Mouse (Mus musculus) fat pad, adult 2 months (tissue): ENCODE measurements around the gene Abhd12b.
"Not testable (repeated sequence)": the region's sequence is repeated elsewhere in the genome, so short reads cannot be mapped to it uniquely, and the experiment has no call there.

Experiments
- DNase-seq: peaks from one replicate; pipeline ENCODE4 v3.0.0-alpha.2; 2011; ENCODE audit warnings: low read depth, low spot score; ENCODE audit errors: extremely low read depth

Abhd12b gene

GRCm38 (mm10) chr12:70137626-70138025 lies 16.3 kb upstream of the Abhd12b start:
- DNase-seq = no peak

- no peak for DNase-seq
These were observed 14.1 kb upstream of the Abhd12b start for GRCm38 (mm10) chr12:70139871-70140270.

GRCm38 (mm10) chr12:70140542-70140941 lies 13.4 kb upstream of the Abhd12b start:
- no peak for DNase-seq

- no peak for DNase-seq
These were observed 12.9 kb upstream of the Abhd12b start for GRCm38 (mm10) chr12:70140993-70141576.

- not testable (repeated sequence) for DNase-seq
These were observed 9.8 kb upstream of the Abhd12b start for GRCm38 (mm10) chr12:70144106-70144587.

- no peak for DNase-seq
These were observed 9.1 kb upstream of the Abhd12b start for GRCm38 (mm10) chr12:70144637-70145448.

- no peak for DNase-seq
These were observed 8.4 kb upstream of the Abhd12b start for GRCm38 (mm10) chr12:70145586-70145985.

GRCm38 (mm10) chr12:70147986-70148630 lies 5.8 kb upstream of the Abhd12b start:
- DNase-seq = no peak

GRCm38 (mm10) chr12:70148631-70149265 lies 5.2 kb upstream of the Abhd12b start:
- no peak for DNase-seq

GRCm38 (mm10) chr12:70156222-70156621 lies 2.3 kb downstream of the Abhd12b start:
- DNase-seq = no peak

- no peak for DNase-seq
These were observed 3.5 kb downstream of the Abhd12b start for GRCm38 (mm10) chr12:70157292-70158066.

- DNase-seq = no peak
These were observed 7.1 kb downstream of the Abhd12b start for GRCm38 (mm10) chr12:70161057-70161456.

GRCm38 (mm10) chr12:70164741-70165140 lies 10.8 kb downstream of the Abhd12b start:
- DNase-seq = no peak

GRCm38 (mm10) chr12:70167950-70168349 lies 14.0 kb downstream of the Abhd12b start:
- DNase-seq = no peak

- DNase-seq = no peak
These were observed 16.0 kb downstream of the Abhd12b start for GRCm38 (mm10) chr12:70169969-70170368.

GRCm38 (mm10) chr12:70183507-70183906 lies 29.6 kb downstream of the Abhd12b start:
- DNase-seq = not testable (repeated sequence)

- DNase-seq = no peak
These were observed 30.3 kb downstream of the Abhd12b start for GRCm38 (mm10) chr12:70184173-70184783.

GRCm38 (mm10) chr12:70192267-70192727 lies 38.4 kb downstream of the Abhd12b start:
- DNase-seq = no peak

- DNase-seq = no peak
These were observed 41.5 kb downstream of the Abhd12b start for GRCm38 (mm10) chr12:70195426-70195825.

GRCm38 (mm10) chr12:70196341-70196740 lies 42.4 kb downstream of the Abhd12b start:
- DNase-seq = no peak
